8 mouse cellular contexts compared by ENCODE assay signal in the genomic region with DNA sequence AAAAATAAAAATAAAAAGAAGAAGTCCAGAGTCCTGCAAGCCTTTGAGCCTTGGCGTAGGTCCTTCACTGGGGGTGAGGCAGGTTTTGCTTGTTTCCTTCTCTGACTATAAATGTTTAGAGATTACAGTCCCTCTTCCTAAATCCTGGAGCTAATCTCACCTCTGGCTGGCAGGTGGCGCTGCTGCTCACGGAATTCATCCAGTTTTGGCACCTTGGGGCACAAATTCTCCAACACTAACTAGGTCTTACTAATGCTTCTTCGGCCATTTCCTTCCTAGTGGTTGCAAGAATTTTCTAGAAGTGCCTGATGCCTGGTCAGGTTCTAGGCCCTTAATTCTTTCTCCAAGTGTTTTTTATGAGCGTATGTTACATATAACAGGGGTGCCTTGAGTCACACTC. TPM values are rescaled to one million over a fixed set of nuclear protein-coding genes. Genes with fewer than 3 reads are reported as not detected.
DNase-seq lines count a peak whose midpoint lies in the region; ATAC-seq and TF ChIP-seq lines count a peak whose summit lies in the region.

No protein-coding gene starts in this region.

- H3K9me3 ChIP-seq in lung, postnatal 0 days (ENCODE audit: low read length): no peaks in the 10 kb centered on the region

- H3K27ac ChIP-seq in lung, postnatal 0 days (ENCODE audit: low read length): no peak overlapping the region

- no peak for ATAC-seq in lung, postnatal 0 days

- no peak overlapping the region for H3K9ac ChIP-seq in lung, postnatal 0 days (replicated peaks; ENCODE audit: low read depth)

- peaks cover 23% of the 10 kb centered on the region; the same call in 1 of the 2 replicates for H3K36me3 ChIP-seq in lung, postnatal 0 days (ENCODE audit: insufficient read depth, low read length)

- TF ChIP-seq CTCF in lung, postnatal 0 days (IDR thresholded peaks at IDR 0.05): peak; percentile 86

- no peak for TF ChIP-seq EP300 in lung, postnatal 0 days (IDR thresholded peaks at IDR 0.05)

- no peak overlapping the region for H3K4me2 ChIP-seq in lung, postnatal 0 days (replicated peaks; ENCODE audit: low read depth, low read length)

- H3K4me1 ChIP-seq in lung, postnatal 0 days (ENCODE audit: insufficient read depth, low read depth, low read length): peaks cover 7% of the 10 kb centered on the region; the same call in 1 of the 2 replicates

- WGBS in lung, postnatal 0 days: 32% methylated on average over 5 of the region's 5 CpGs

- H3K27me3 ChIP-seq in lung, postnatal 0 days (replicated peaks; ENCODE audit: insufficient read depth, low read length): no peaks in the 10 kb centered on the region

- peak; percentile 61 to 90 for DNase-seq in adrenal gland, adult (ENCODE audit: inconsistent age in 2 of 2, low spot score in 1 of 2)
- DNase-seq in adrenal gland, adult 8-10 months: no peak
- DNase-seq in urinary bladder, postnatal 14 days (ENCODE audit: low spot score): peak; percentile 60
- DNase-seq in urinary bladder, adult 18-20 months (ENCODE audit: low spot score in 2 of 2): no peak
- peak; percentile 74 for DNase-seq in embryo, embryonic 11 days
- peak; percentile 84 for DNase-seq in kidney, adult 9 months
- peak; percentile 86 for DNase-seq in lung, postnatal 0 days (ENCODE audit: low spot score)
- peak; percentile 62 to 80 for DNase-seq in spleen, postnatal 4 days (ENCODE audit: low spot score in 2 of 2)

- H3K4me3 ChIP-seq in lung, postnatal 0 days (ENCODE audit: low read depth, low read length): no peak overlapping the region

RNA-seq across cellular contexts. Expression of a gene that starts 9.8 kb away (rescaled TPM):
- 10 to 100 TPM; 27.2 to 29.5 (median 27.7) TPM for total RNA-seq in adrenal gland, adult 8-10 months (2022)
- polyA plus RNA-seq in lung, postnatal 0 days (2015; fragmentation: Nextera tagmentation; extraction: Ambion mirVana): 11.1 and 11.4 TPM in 2 replicates

RNA-seq across cellular contexts. Expression of a gene that starts 27.3 kb away (rescaled TPM):
- 10 to 100 TPM; 11.5 to 18.6 (median 16.2) TPM for total RNA-seq in adrenal gland, adult 8-10 months (2022)
- 22.7 and 25.9 TPM in 2 replicates for polyA plus RNA-seq in lung, postnatal 0 days (2015; fragmentation: Nextera tagmentation; extraction: Ambion mirVana)

RNA-seq across cellular contexts. Expression of a gene that starts 27.3 kb away (rescaled TPM):
- total RNA-seq in adrenal gland, adult 8-10 months (2022): 1 to 10 TPM in 3 of 4 experiments, under 1 TPM in 1; 0.61 to 2.9 (median 2.1) TPM
- 3.0 and 3.1 TPM in 2 replicates for polyA plus RNA-seq in lung, postnatal 0 days (2015; fragmentation: Nextera tagmentation; extraction: Ambion mirVana)

RNA-seq across cellular contexts. Expression of a gene that starts 52.7 kb away (rescaled TPM):
- 1 to 10 TPM; 3.9 to 7.2 (median 4.9) TPM for total RNA-seq in adrenal gland, adult 8-10 months (2022)
- 1.5 and 1.8 TPM in 2 replicates for polyA plus RNA-seq in lung, postnatal 0 days (2015; fragmentation: Nextera tagmentation; extraction: Ambion mirVana)

Comparison
In these comparisons a context has a peak if more than half of its experiments do, and no peak if none do; other contexts are left out.
1. DNase-seq: peak in adrenal gland, adult (2 of 2), urinary bladder, postnatal 14 days (single experiment), embryo, embryonic 11 days (single experiment), kidney, adult 9 months (single experiment), lung, postnatal 0 days (single experiment) and spleen, postnatal 4 days (2 of 2); none in adrenal gland, adult 8-10 months (single experiment) and urinary bladder, adult 18-20 months (0 of 2).